Mouse (Mus musculus) bone marrow, adult 2 months (tissue): ENCODE data around the gene Tmcc1.
"Not testable (repeated sequence)": the region's sequence is repeated elsewhere in the genome, so short reads cannot be mapped to it uniquely, and the experiment has no call there.

Experiments used
- CTCF ChIP-seq: fragments of 200-500 bp; IDR thresholded peaks from 2 replicates; pipeline ENCODE4 v1.5.1; 2011; ENCODE audit warnings: low read length, control low read depth; ENCODE audit not compliant: control insufficient read depth, insufficient read depth
- POLR2A ChIP-seq: fragments of 200-500 bp; IDR thresholded peaks from 2 replicates; pipeline ENCODE4 v1.6.1; 2011; ENCODE audit warnings: low read depth, mild to moderate bottlenecking, control low read depth, low read length, borderline replicate concordance; ENCODE audit not compliant: control insufficient read depth

- not testable (repeated sequence) for TF ChIP-seq POLR2A, CTCF
Measured at GRCm38 (mm10) chr6:116116634-116117033, 76.7 kb downstream of the Tmcc1 start.
